8 mouse cellular contexts compared by ENCODE assay signal in the genomic region with DNA sequence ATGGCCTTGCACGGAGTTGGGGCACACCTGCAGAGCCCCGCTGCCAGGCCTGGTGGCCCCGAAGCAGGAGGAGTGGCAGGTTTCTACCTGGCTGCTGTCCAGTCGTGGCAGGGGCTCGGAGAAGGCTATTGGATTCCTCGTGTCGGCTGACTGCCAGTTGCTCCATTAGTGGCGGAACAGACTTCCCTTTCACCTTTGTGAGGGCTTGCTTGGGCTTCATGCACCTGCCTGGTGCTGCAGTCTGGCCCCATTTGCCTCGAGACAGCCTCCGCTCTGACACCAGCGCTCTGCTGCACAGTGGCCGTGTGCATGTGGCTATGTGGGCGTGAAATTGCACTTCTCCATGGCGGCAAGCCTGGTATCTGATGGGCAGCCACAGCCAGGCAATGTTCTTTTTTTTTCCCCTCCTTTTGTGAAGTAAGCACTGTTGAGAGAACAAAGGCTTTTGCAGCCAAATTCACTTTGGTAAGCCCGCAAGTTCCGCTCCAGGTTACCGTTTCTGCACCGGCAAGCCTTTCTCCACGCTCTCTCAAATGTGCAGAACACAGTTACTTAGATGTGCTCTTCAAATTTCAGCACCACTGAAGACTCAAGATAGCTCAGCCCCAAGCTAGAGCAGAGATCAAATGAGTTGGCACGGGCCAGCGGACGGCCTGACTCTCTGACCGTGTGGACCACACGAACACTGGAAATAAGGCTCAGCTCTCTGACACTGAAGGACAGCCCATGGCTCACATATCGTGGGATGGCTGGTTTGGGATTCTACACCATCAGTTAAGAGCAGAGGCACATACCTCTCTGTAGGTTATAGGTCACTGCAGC.
DNase-seq lines count a peak whose midpoint lies in the region; ATAC-seq lines count a peak whose summit lies in the region.

No protein-coding gene starts in this region.

- intact Hi-C loops in heart, postnatal 14 days (cut with DNase I): no loop called here

- H3K36me3 ChIP-seq in midbrain, embryonic 11.5 days (ENCODE audit: control insufficient read depth, insufficient read depth, low read length): no peaks in the 10 kb centered on the region

- H3K27ac ChIP-seq in midbrain, embryonic 11.5 days (ENCODE audit: low read depth, low read length): no peak overlapping the region

- H3K27me3 ChIP-seq in midbrain, embryonic 11.5 days (ENCODE audit: control insufficient read depth, insufficient read depth, low read length): no peaks in the 10 kb centered on the region

- no peaks in the 10 kb centered on the region; the same call in 1 of the 2 replicates for H3K4me1 ChIP-seq in midbrain, embryonic 11.5 days (ENCODE audit: control insufficient read depth, insufficient read depth, low read length)

- whole genome bisulfite sequencing in midbrain, embryonic 11.5 days: 64% methylated on average over 25 of the region's 25 CpGs

- no peak overlapping the region for H3K4me2 ChIP-seq in midbrain, embryonic 11.5 days

- H3K9me3 ChIP-seq in midbrain, embryonic 11.5 days (ENCODE audit: control insufficient read depth, low read length): no peaks in the 10 kb centered on the region

- ATAC-seq in frontal cortex, adult (ENCODE audit: low TSS enrichment): peak; percentile 62
- ATAC-seq in midbrain, embryonic 11.5 days (ENCODE audit: low FRiP score): peak; percentile 57; the same call in 1 of the 2 replicates

- no peak overlapping the region for H3K9ac ChIP-seq in midbrain, embryonic 11.5 days (ENCODE audit: low read length)

- no peak for DNase-seq in frontal cortex, postnatal 25 days (ENCODE audit: low spot score in 2 of 2)
- peak; percentile 34 for DNase-seq in gastrocnemius, postnatal 25 days
- DNase-seq in layer of hippocampus, adult 9-11 months: peak; percentile 41
- peak; percentile 71 for DNase-seq in midbrain, embryonic 11.5 days (ENCODE audit: low spot score, missing footprints)
- no peak for DNase-seq in retina, embryonic 14.5 days (ENCODE audit: low spot score)
- no peak for DNase-seq in heart, adult 8-10 months (ENCODE audit: low spot score)
- no peak for DNase-seq in heart, postnatal 14 days

- no peak overlapping the region for H3K4me3 ChIP-seq in midbrain, embryonic 11.5 days (ENCODE audit: low read depth, low read length)

Comparison
In these comparisons a context has a peak if more than half of its experiments do, and no peak if none do; other contexts are left out.
1. DNase-seq: peak in gastrocnemius, postnatal 25 days (single experiment), layer of hippocampus, adult 9-11 months (single experiment) and midbrain, embryonic 11.5 days (single experiment); none in frontal cortex, postnatal 25 days (0 of 2), retina, embryonic 14.5 days (single experiment), heart, adult 8-10 months (single experiment) and heart, postnatal 14 days (0 of 2).